Mouse (Mus musculus) embryonic stem cell, embryonic (primary cell): ENCODE measurements around the gene Mast4.

ENCODE experiments used
- CTCF ChIA-PET, 4 experiments: fragments of 300-600 bp in 2 of 4; fragments of 350-600 bp in 2 of 4; sonication (Branson Sonifier 250); formaldehyde crosslinking; loops; one replicate each; lab custom pipeline; 2022; ENCODE audit warnings: inconsistent platforms in 2 of 4; lab: Charles Lee
- POLR2A ChIA-PET, 4 experiments: fragments of 300-600 bp in 2 of 4; fragments of 350-600 bp in 2 of 4; sonication (Branson Sonifier 250); formaldehyde crosslinking; loops; one replicate each; lab custom pipeline; 2022; ENCODE audit warnings: antibody characterized with exemption in 4 of 4, inconsistent platforms in 1 of 4; lab: Charles Lee

The Mast4 gene

DNA sequence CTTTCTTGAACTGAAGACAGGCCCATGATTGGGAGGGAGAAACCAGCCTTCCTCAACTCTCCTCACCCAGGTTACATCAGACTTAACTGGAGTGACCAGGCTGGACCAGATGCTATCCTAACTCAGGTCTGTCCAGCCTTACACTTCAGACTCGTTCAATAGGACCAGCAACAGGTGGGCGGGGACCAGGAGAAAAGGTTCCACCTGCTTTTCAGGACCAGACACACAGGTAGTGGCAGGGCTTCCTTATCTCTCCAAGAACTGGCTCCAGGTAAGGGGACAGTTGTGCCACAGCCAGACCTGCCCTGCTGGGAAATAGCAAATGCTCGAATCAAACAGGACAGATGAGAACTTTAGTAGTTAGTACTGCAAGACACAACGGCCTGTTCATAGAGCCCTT lies 430.6 kb downstream of the Mast4 start:
- POLR2A ChIA-PET, result interaction anchor here in 1 of 4 experiments (0.6 kb wide), 1 partner anchor 799 kb away, joined by 4 read pairs; no protein-coding TSS in a partner anchor
- CTCF ChIA-PET, result no interaction called here

DNA sequence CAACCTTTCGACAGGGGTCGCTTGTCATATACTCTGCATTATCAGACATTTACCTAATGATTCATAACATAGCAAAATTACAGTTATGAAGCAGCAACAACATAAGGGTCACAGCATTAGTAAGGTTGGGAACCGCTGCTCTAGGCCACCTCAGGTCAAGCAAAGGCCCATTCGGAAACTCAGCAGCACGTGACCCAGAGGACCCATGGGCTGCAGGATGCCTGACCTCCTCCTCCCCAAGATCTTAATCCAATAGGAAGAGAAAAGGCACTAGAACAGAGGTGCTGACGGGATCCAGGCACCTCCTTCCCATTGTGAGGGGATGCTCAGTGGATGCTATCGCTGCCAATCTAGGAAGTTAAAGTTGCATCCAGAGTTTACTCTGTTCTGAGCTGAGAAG lies 432.2 kb downstream of the Mast4 start:
- CTCF ChIA-PET, result no interaction called here
- POLR2A ChIA-PET, result interaction anchor here in 1 of 4 experiments (0.6 to 1.4 kb wide), 3 partner anchors 11 to 19 kb away, joined by 3 read pairs; no protein-coding TSS in a partner anchor

DNA sequence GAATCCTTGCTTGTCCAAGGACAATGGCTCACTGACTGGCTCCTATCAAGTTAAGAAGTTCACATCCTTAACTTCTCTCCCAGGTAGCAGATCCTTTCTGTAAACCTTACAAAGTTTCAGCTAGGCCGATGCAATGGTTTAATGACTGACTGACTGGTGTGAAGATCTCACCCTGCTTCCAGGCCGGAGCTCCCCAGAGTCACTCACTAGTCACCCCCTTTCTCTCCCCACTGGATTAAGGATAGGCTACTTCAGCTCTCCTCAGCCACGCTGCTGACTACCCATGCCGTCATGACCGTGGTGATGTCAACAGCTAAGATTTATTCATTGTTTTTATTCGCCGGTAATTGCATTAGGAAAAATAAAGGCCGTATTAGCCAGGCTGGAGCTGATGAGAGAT lies 433.8 kb downstream of the Mast4 start:
- CTCF ChIA-PET, result no interaction called here
- POLR2A ChIA-PET, result no interaction called here

DNA sequence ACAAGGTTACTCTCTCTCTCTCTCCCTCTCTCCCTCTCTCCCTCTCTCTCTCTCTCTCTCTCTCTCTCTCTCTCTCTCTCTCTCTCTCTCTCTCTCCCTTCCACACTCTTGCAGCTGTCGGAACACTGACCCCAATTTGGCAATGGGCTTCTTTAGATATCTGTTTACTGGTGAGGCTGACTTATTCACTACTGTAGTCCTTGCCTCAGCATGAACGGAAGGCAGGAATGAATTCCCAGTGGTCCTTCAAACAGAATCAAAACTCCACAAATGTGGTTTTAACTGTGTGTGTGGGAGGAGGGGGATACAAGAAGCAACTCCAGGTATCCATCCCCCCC lies 434.2 kb downstream of the Mast4 start:
- POLR2A ChIA-PET, result no interaction called here
- CTCF ChIA-PET, result no interaction called here

DNA sequence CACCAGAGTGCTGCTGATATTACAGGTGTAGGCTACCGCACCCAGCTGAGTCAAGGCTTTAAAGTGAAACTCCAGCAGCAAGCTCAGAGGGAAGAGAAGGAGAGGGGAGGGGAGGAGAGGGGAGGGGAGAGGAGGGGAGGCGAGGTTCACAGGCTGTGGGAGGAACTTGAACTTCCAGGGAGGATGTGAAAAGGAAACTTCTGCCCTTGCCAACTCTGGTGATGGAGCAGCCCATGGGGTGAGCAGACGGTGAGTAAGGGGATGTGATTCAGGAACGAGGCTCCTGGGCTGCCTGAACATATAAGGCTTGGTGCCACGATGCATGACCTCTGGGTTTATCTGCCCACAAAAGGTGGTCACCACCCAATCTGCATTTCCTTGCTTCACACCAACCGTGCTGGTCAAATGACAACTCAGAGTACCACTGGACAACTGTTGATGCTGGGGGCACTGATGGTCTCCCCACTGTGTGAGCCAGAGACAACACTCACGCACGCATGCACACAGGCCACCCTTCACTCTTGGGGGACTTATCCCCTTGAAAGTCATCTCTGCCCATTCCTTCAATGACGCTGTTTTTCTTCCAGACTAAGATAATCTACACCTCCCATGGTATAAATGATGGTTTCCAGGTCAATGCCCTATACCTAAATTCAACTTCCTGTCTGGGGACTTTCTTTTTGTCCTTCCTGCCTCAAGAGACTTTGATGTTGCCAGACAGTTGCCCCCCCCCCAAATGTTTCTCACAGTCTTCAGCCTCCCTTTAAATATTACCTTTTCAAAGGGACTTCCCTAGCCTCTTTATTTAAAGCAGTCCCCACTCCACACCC lies 434.8 kb downstream of the Mast4 start:
- ChIA-PET CTCF (interaction anchor here in 2 of 4 experiments (0.5 to 1.3 kb wide), 3 partner anchors 96 to 745 kb away, joined by 3 read pairs; no protein-coding TSS in a partner anchor), POLR2A (interaction anchor here in 2 of 4 experiments (0.6 to 2.0 kb wide), 9 partner anchors 9 to 1132 kb away, joined by 3 to 10 read pairs (median 4); partner anchors contain the start of gene Pik3r1 (in 1 of the 2))

DNA sequence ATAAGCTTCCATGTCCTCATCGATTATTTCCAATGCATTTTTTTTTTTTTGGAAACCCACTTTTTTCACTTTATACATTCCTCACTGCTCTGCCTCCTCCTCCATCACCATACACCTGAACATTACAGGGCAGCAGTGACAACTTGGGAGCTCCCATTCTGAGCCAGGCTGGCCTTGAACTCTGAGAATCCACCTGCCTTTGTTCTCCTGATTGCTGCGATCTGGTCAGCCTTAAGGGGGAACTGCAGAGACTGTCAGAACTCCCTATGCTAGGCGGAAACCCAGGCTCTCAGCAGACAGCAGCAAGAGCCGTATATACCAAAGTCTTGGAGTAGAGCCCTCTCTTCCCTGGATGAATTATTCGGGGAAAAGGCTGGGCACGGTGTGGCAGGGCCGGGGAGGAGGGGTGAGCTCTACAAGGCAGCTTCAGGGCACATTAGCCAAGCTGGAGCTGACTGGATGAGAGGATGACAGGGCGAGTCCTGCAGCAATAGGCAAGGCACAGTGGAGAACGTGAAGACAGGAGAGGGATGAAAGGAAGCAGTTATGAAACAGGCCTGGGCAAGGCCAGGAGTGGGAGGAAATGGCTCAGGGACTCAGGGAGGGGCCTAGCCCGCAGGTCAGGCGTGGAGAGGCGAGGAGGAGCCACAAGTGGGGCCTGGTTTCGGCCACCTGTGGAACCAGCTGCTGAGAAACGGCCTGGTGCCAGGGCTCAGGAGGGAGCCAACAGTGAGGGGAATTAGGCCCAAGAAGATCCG lies 435.7 kb downstream of the Mast4 start:
- CTCF ChIA-PET, result interaction anchor here in 3 of 4 experiments (0.5 to 1.3 kb wide), 3 partner anchors 17 to 153 kb away, joined by 3 to 4 read pairs (median 3); no protein-coding TSS in a partner anchor
- POLR2A ChIA-PET, result interaction anchor here in 3 of 4 experiments (0.6 to 3.5 kb wide), 21 partner anchors 7 to 1131 kb away, joined by 3 to 29 read pairs (median 4); partner anchors contain the start of gene Pik3r1 (in 1 of the 3)

DNA sequence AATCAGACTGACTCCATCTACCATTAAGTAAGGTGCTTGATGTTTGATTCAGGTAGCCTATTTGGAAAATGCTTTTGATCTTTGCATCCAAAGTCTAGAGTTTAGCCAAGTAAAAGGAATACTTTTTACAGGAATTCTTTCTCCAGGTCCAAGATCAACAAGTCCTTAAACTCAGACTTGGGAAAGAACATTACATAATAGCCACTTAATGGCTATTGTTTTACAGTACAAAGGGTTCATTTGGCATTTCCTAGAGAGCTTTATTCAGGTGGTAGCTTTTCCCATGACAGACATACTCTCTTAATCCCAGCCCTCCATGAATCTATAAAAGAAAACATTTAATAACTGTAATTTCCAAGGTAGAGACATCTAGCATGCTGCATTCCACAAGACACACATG lies 438.0 kb downstream of the Mast4 start:
- POLR2A ChIA-PET, result interaction anchor here (0.6 to 3.5 kb wide), 23 partner anchors 10 to 1282 kb away, joined by 3 to 35 read pairs (median 4); partner anchors contain the start of genes Erbin (in 1 of the 4), Pik3r1 (in 1 of the 4), Trappc13 (in 1 of the 4) and Trim23 (in 1 of the 4)
- CTCF ChIA-PET, result interaction anchor here in 3 of 4 experiments (0.7 to 1.7 kb wide), 6 partner anchors 10 to 1910 kb away, joined by 3 to 9 read pairs (median 4); no protein-coding TSS in a partner anchor

DNA sequence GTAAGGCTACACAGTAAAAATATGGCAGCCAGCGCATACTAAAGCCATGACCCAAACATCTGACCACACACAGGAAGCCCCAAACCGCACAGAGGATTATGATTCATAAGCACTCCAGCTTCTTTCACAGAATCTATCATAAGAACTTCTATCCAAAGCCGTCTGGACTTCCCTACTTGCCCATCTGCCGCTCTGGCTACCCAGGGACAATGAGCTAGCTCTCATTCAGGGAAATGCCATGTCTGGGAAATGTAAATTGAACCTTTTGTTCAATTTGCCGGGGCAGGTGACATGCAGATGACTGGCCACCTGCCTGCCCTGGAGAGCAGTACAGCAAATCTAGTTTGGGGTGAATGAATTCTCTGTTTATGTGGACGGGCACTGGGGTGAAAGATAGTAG lies 438.4 kb downstream of the Mast4 start:
- ChIA-PET CTCF (interaction anchor here in 3 of 4 experiments (0.7 to 1.7 kb wide), 6 partner anchors 10 to 1910 kb away, joined by 3 to 9 read pairs (median 4); no protein-coding TSS in a partner anchor), POLR2A (interaction anchor here (0.6 to 3.5 kb wide), 26 partner anchors 10 to 1282 kb away, joined by 3 to 35 read pairs (median 4); partner anchors contain the start of genes Erbin (in 1 of the 4), Pik3r1 (in 1 of the 4), Trappc13 (in 1 of the 4) and Trim23 (in 1 of the 4))

DNA sequence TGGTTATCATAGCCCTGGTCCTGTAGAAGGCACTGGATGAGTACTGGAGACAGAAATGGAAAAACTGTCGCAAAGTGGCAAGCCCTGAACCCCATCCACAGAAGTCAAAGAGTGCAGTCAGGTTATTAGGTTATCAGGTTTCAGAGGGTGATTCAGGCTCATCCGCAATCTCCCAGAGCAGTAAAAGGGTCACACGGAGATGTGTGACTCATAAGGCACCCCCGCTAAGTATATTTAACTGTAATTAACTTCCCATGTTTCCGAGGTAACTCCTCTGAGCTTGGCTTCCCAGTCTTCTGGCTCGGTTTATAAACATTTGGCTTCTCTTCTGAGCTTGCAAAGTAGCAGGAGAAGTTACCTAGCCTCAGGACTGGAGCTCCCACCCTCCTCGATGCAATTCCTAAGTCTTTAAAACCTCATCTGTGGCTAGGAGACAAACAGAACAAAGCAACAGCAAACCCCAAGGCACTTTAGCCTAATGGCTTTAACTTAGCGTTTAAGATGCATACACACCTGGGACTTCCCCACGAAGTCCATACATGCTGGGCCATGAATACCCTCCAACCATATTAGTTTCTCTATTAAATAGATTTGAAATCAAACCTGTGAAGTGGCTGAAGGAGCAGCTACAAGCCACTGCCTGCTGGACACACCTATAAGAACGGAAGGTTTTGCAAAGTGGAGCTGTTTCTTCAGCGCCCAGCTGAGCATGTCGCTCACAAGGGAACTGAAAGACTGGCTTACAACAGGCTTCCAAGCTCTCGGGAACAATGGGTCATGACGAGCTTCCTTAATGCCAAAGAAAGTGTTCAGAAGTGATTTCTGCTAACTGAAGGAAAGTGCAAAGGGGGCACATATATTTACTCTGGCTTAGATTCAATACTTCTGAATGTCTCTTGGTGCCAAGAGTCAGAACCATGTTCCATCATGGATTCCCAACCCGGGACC lies 439.7 kb downstream of the Mast4 start:
- ChIA-PET CTCF (interaction anchor here in 2 of 4 experiments (0.6 to 1.7 kb wide), 2 partner anchors 11 to 449 kb away, joined by 3 to 4 read pairs; no protein-coding TSS in a partner anchor), POLR2A (interaction anchor here (0.5 to 3.3 kb wide), 12 partner anchors 9 to 240 kb away, joined by 3 to 35 read pairs (median 4); no protein-coding TSS in a partner anchor)

DNA sequence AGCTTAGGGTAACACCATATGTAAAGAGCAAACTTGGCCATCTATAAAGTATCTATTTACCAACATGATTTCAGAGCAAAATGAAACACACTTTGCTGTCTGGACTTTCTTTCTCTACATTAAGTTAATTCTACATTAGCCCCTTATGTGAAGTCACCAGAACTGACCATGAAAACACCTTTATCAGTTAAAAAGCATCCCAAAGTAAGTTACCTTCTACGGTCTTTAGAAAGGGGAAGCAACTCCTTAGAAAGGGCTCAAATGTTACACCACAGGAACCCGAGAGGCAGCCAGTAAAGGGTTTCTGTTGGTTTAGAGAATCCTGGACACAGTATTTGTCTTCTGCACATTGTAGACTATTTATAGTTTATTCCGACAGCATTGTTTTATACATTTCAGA lies 441.5 kb downstream of the Mast4 start:
- ChIA-PET POLR2A (interaction anchor here in 1 of 4 experiments (0.7 kb wide), 1 partner anchor 56 kb away, joined by 4 read pairs; no protein-coding TSS in a partner anchor), CTCF (no interaction called here)

DNA sequence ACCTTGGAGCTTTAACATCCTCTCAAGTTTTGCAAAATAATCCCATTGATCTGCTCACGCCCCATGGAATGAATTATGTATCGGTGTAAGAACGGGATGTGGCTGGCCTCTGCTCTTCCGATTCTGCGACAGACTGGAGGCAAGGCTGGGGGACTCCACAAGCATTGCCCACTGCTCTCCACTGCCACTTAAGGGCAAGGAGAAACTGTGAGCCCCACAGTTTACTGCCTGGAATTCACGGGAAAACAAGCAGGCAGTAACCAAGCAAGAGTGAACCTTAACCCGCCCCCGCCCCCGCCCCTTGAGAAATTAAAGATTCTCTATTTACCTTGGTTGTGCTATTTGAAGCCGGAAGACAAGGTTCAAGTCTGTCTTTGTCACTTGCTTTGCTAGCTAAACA lies 444.3 kb downstream of the Mast4 start:
- POLR2A ChIA-PET, result interaction anchor here in 3 of 4 experiments (0.6 to 1.8 kb wide), 6 partner anchors 8 to 19 kb away, joined by 3 to 7 read pairs (median 5); no protein-coding TSS in a partner anchor

DNA sequence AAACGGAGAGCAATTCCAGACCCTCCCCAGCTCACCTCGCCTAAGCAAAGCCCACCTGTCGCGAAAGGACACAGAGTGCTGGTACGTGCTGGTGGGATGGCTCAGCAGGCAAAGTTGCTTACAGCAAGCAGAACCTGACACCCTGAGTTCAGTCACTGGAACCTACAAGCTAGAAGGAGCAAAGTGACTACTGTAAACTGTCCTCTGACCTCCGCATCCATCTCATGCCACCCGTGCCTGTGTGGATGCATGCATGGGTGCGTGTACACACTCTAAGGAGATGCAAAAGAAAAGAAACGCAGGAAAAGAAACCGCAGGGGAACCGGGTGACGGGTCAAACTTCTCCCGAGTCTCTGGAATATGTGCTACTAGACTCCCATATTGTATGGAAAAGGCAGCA lies 444.8 kb downstream of the Mast4 start:
- ChIA-PET CTCF (interaction anchor here in 1 of 4 experiments (0.6 kb wide), 1 partner anchor 251 kb away, joined by 3 read pairs; no protein-coding TSS in a partner anchor), POLR2A (interaction anchor here in 2 of 4 experiments (0.6 to 1.8 kb wide), 5 partner anchors 8 to 18 kb away, joined by 3 to 9 read pairs (median 5); no protein-coding TSS in a partner anchor)

More for the DNA sequence above, 444.3 kb downstream of the Mast4 start:
- CTCF ChIA-PET, result interaction anchor here in 1 of 4 experiments (0.6 kb wide), 1 partner anchor 251 kb away, joined by 3 read pairs; no protein-coding TSS in a partner anchor

DNA sequence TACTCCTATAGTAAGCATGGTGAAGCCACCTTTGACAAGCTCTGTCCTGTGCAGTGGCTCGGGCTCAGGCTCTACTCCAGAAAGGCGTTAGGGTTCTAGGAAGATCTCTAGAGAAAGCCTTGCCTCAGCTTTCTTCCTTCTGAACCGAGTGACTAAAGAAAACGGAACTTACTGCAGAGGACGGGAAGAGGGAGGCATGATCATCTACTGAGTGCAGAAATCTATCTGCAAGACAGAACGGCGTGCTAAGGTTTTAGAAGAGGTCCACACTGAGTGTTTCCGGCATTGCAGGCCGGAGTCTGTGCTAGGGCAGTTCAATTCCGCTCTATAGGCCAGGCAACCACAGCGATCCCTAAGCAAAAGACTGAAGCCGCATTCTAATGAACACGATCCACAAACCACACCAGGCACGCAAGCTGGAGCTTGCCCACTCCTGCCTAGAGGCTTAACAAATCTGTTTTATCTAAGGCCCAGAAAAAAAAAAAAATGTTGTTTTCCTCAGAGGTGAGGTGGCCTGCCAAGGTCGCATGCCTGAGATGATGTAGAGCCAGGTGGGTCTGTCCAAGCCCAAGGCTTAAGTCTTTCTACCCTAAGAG lies 445.3 kb downstream of the Mast4 start:
- POLR2A ChIA-PET, result interaction anchor here in 2 of 4 experiments (1.0 to 1.7 kb wide), 5 partner anchors 9 to 17 kb away, joined by 3 to 9 read pairs (median 5); no protein-coding TSS in a partner anchor

DNA sequence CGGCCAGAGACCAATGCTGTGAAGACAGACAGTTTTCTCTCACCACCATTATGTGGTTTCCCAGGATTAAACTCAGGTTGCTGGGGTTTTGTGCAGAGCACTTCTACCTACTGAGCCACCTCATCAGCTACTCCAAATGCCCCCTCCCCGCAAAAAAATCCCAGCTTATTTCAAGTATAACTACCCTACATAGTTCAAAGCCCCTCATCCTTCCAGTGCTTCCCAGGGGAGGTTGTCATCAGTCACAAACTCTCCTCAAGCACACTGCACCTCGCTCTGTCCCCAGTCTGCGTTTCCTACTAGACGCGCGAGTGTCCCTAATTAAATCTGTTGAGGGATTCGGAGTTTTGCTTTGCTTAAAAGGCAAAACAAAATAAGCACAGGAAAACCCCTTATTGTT lies 446.1 kb downstream of the Mast4 start:
- POLR2A ChIA-PET, result interaction anchor here in 3 of 4 experiments (0.6 to 1.7 kb wide), 6 partner anchors 10 to 77 kb away, joined by 3 to 9 read pairs (median 5); no protein-coding TSS in a partner anchor

More for the DNA sequence above, 445.3 kb downstream of the Mast4 start:
- CTCF ChIA-PET, result interaction anchor here in 2 of 4 experiments (0.6 to 0.9 kb wide), 2 partner anchors 14 to 252 kb away, joined by 3 read pairs; no protein-coding TSS in a partner anchor

DNA sequence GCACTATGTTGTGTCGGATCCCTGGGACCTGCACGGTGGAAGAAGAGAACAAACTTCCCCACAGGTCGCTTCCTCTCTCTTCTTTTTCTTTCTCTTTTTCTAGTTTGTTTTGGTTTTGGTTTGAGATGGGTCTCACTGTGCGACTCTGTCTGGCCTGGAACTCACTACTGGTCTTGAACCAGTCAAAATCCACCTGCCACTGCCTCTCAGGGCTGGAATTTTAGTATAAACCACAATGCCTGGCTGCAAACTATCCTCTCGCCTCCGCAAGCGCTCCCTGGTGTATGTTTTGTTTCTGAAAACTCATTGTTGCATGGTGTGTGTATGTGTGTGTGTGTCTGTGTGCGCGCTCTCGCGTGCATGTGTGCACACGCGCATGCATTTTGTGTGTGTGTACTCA lies 446.8 kb downstream of the Mast4 start:
- CTCF ChIA-PET, result no interaction called here
- POLR2A ChIA-PET, result interaction anchor here in 2 of 4 experiments (0.6 to 1.6 kb wide), 4 partner anchors 11 to 76 kb away, joined by 3 to 7 read pairs (median 5); no protein-coding TSS in a partner anchor

More for the DNA sequence above, 446.1 kb downstream of the Mast4 start:
- CTCF ChIA-PET, result interaction anchor here in 1 of 4 experiments (0.9 kb wide), 1 partner anchor 14 kb away, joined by 3 read pairs; no protein-coding TSS in a partner anchor

DNA sequence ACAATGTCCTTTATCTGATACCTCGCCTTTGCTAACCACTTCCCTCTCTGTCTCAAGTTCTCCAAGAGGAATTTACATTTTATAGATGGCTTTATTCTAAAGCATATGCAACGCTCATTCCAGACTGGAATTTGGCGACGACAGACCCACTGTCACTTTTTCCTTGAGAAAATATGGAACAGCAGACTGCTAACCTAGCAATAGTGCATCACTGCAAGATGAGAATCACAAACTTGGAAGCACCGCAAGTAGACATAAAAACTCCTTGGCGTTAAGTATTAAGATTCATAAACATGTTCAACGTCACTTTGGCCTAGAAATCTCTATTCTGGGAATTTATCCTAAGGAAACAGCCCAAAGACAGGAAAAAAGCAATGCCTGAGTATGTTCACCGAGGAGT lies 447.5 kb downstream of the Mast4 start:
- CTCF ChIA-PET, result no interaction called here
- POLR2A ChIA-PET, result no interaction called here
